Mouse (Mus musculus): Measurements from ENCODE around the gene Zc3h18. TPM values are rescaled to one million over a fixed set of nuclear protein-coding genes. Genes with fewer than 3 reads are reported as not detected.

Zc3h18 gene
- total RNA-seq, 2 experiments from 2014 or later, result 40.1 to 42.7 TPM

DNA sequence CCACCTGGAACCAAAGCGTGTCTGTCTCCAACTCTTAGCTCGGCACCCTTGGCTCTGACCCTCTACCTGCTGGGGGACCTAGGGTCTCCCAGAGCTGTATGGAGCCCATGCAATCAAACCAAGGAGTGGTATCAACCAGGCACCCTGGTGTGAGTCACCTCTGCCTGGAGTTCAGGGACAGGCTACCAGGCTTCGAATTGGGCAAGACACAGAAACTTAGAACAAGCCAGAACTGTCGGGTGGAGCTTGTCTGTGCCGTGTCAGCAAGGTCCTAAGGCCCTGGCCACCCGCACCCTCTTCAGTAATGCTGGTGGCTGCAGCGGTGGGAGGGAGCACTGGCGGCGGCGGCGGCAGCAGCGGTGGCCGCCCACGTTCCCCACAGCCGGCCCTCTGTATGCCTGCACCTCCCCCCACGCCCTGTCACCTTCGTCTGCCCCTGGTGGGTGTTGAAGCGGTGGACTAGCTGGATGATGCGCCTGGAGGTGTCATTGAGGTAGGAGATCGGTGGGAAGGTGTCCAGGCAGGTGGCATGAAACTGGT lies 60.2 kb downstream of the Zc3h18 start:
- peak in 1 of 2 experiments; percentile 50 for DNase-seq

GRCm38 (mm10) chr8:122437708-122438331 lies 61.4 kb downstream of the Zc3h18 start:
- DNase-seq, result no peak

- no peak for DNase-seq
These were observed 62.9 kb downstream of the Zc3h18 start for GRCm38 (mm10) chr8:122439336-122439735.

- DNase-seq, result no peak
These were observed 64.9 kb downstream of the Zc3h18 start for GRCm38 (mm10) chr8:122441326-122441725.

DNA sequence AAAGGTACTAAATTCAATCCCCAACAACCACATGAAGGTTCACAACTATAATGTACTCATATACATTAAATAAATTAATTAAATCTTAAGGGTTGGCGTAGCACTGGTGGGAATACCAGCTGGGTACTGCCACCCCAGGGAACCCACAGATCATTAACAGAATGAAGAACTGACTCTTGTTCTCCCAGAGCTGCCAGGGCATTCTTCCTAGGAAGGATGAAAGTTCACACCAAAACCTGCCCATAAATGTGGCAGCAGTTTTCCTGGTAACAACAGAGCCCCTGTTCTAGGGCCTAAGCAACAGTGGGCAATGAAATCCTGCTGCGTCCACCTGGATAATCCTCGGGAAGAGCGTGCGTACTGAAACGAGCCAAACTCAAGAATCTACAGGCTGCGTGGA lies 65.9 kb downstream of the Zc3h18 start:
- DNase-seq, result no peak

GRCm38 (mm10) chr8:122442781-122443180 lies 66.4 kb downstream of the Zc3h18 start:
- DNase-seq, result no peak

GRCm38 (mm10) chr8:122443262-122444006 lies 67.0 kb downstream of the Zc3h18 start, which contains the start of gene Mvd:
Gene Mvd (minus strand): TSS chr8:122443422.
- peak; percentile 99 for DNase-seq

- peak; percentile 89 to 90 for DNase-seq
These were observed 67.8 kb downstream of the Zc3h18 start for GRCm38 (mm10) chr8:122444058-122444748.

DNA sequence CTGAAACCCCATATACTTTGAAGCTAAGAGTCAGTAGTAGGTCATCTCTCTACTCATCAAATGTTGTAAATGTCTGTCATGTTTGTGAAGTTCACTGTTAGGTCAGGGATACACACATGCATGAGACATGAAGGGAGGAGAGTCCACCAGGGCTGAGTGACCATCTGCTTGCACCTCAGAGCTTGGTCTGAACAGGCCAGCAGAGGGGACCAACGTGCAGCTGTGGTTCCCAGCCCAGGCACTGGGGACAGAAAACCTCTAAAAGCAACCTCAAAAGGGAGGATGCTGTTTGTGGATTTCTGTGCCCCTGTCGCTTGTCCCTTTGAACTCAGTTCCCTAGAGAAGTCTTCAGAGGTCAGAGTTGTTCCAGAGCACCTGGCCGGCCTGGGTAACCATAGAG lies 68.8 kb downstream of the Zc3h18 start:
- DNase-seq, result no peak

DNA sequence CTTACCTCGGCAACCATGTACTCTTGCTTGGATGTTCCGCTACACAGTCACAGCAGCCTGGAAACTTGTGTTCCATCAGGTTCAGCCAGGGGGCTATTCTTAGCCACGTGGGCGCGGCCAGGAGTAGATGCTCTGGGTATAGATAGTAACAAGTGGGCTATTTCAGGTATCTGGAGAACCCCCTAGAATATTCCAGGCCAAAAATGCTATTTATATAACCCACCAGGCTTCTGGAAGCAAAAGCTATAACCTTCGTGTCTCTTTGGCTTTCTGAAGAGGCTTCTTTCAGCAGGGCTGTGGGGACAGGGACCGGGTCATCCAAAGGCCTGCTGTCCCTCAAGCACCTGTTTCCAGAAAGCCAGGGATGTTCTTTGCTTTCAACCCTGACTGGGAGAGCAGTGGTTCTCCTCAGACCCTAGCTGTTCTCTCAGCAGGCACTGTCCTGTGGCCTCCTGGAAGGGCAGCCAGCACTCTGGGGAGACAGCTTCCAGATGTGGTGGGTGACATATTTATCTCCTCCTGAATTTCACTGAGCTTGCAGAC lies 74.8 kb downstream of the Zc3h18 start:
- no peak for DNase-seq

DNA sequence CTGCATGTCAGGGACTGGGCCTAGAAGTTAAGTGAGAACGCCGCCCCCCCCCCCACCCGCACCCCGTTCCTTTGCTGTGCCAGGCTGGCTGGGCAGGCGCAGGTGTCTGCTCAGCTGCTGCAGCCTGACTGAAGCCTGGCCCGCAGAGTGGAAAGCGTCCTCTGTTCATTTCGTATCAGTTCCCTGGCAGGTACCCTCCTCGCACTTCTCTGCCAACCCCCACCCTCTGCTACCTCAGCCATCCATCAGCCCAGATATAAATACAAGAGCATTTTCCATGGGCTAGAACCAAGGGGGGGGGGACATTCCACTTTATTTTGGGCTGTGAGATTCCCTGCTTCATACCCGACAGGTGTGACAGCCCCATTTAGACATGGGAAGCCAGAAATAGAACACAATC lies 75.7 kb downstream of the Zc3h18 start:
- no peak for DNase-seq

DNA sequence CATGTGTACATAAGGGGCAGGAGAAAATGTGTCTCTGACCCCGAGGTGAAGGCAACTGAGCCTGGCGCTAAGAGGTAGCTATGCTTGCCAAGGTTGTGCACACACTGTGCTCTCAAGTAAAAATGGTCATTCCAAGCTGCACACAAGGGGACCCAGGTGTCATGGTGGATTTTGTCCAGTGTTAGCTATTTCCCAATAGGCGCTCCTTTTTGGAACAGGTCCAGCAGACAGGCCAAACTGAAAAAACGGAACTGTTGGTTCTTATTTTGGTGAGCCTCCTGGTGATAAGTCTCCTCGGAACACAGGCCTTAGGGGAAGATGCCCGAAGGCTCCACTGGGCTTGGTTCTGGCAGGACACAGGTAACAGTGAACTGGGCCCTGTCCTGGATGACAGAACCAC lies 78.0 kb downstream of the Zc3h18 start:
- no peak for DNase-seq

DNA sequence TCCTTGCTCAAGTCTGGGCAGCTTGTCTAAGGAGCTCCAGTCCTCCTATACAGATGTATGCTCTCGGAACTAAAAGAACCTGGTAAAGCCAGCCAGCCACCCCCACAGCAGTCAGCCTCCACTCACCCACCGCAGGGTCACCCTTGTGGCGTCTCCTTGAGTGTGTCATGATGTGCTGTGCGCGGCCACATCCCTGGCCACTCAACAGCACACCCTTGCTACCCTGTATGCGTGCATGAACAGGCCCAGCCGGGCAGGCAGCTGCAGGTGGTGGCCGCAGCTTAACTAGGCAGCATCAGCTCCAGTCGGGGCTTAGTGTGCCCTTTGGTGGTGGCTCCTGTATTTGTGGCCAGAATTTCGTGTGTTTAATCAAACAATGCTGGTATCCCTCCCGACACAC lies 80.8 kb downstream of the Zc3h18 start:
- no peak for DNase-seq

DNA sequence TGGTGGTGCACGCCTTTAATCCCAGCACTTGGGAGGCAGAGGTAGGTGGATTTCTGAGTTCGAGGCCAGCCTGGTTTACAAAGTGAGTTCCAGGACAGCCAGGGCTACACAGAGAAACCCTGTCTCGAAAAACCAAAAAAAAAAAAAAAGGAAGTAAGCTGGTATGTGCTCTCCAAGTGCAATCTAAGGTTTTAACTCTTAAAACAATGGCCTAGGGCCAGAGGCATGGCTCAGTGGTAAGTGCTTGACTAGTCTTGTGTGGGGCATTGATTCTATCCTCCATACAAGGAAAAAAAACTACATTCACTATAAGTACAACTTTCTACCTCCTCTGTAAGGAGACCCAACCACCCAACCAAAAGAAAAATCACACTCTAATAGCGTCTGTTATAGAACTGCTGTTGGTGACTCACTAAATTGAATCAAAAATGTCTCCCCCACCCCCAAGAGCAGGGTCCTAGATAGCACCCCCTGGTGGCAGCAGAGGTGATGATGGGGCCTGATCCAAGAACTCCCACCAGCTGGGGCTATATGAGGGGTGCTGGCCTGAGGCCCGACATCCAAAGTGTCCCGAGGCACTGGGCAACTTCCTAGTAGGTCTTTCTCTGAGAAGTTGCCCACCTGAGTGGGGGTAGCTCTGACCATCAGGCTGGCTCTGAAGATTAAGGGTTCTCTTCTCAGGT lies 83.0 kb downstream of the Zc3h18 start:
- DNase-seq, result no peak

DNA sequence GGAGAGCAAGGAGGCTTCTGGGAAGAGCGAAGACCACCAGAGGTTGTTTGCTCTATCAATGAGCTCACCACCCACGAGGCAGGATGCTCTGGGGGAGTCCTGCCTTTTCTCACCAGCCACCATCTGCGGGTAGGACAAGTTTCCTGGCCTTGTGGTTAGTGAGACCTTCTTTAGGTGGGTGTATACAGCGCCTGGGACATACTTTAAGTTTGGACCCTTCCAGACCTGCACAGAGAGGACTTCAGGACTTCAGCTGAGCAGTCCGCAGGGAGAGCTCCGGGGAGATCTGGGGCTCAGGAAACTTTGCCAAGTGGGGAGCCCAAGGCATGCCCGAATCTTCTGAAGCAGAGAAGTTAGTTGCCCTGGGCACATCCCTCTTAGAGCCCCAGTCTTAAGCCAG lies 83.6 kb downstream of the Zc3h18 start:
- no peak for DNase-seq

DNA sequence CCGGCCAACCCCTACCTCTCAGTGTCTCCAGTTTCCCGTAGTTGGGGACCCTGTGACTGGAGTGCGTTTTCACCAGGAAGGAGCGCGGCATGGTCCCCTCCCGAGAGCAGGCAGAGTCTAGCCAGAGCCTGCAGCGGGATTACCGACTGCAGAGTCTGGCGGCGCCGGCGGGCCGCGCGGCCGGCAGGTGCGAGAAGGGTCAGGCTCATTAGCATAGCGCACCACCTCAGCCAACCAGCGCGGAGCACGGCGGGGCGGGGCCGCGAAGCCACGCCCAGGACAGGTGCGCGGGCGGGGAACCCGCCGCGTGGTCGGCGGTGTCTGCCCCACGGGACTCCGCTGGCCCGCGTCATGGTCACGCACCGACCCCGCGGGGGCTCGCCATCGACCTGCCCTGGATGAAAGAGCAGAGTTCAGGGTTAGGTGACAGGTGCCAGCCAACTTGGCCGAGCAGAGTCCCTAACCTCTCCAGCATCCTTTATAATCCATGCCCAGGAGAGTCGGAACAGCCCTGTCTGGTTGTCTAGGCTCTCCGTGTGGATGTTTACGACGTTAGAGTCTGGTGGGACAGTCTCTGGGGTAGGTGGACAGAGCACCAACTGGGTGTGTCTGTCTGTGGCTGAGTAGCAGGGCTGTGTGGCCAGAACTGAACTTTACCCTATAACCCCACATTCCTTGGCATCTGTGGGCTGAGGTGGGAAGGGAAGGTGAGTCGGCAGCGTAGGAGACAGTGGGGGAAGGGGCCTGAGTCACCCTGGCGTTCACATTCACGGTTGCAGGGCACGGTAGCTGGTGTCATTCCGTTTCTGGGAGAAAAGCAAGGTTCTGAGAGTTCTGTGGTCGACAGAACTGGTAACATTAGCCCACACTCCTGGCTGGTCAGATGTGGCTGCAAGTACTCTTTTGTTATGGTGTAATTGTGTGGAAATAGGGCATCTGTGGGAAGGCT lies 84.4 kb downstream of the Zc3h18 start, which contains the start of gene Snai3:
Gene Snai3, minus strand, starts transcription at position 210 of the 949 bp plus-strand sequence.
- DNase-seq, result peak; percentile 50 to 68

DNA sequence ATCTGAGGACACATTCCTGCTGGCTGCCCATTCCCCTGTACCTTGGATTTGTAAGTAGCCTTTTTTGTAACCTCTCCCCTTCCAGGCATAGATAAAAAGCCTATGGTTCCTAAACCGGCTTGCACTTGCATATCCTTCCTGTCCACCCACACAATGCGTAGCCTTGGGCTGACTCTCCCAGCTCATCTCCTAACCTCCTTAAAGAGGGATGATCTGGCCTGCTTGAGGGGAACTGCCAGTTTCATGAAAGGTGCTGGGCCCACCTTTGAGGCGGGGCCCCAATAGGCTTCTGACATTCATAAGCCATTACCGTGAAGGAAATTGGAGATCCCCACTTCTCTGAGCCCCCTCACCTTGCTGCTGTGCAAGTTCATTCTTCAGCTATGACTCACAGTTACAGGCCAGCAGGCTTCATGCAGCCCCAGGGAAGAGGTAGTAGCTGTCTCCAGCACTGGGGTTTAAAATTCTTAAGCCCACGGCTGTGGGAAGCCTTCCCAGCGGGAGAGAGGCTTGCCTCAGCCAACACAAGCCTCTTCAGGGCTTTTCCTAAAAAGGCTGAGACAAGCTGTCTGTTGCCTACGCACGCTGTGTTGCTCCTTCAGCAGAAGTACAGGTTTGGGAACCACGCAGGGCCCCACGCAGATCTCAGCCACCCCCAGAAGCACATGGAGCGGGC lies 85.2 kb downstream of the Zc3h18 start:
- no peak for DNase-seq

DNA sequence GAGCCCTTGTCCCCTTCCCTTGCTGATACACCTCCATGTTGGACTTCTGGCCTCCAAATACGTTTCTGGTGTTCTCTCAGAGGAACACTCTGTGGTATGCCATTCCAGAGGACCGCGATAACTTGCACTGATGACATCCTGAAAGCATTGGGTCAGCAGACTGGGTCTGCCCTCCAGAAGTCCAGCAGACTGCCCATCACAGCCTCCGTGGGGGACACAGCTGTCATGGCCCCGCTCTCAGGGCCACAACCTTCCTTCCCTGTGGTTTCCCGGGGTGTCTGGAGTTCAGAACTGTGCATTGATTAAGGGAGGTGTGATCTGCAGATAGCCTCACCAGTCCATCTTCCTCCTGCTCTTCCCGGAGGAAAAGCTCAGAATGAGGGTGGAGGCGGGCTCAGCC lies 86.1 kb downstream of the Zc3h18 start:
- DNase-seq, result no peak

GRCm38 (mm10) chr8:122463651-122464640 lies 87.5 kb downstream of the Zc3h18 start:
- DNase-seq, result no peak

Data from adrenal gland, postnatal 36 days (tissue).